Mouse (Mus musculus) midbrain, embryonic 15.5 days (tissue): Measurements from ENCODE around the gene Sema4c. TPM values are rescaled to one million over a fixed set of nuclear protein-coding genes. Genes with fewer than 3 reads are reported as not detected.

Experiments
- ATAC-seq: fragments of 200-750 bp; cut with Nextera tagmentation; replicated peaks from 2 replicates; pipeline ENCODE4 v1.8.0; 2017; ENCODE audit warnings: moderate TSS enrichment
- H3K27ac ChIP-seq: fragments of 300-500 bp; sonication (generic); 2 replicates; pipeline ENCODE4 v1.5.1; 2015; ENCODE audit warnings: mild to moderate bottlenecking, inconsistent platforms
- H3K27me3 ChIP-seq: fragments of 300-500 bp; sonication (generic); replicated peaks from 2 replicates; pipeline ENCODE4 v1.6.1; 2015; ENCODE audit warnings: inconsistent platforms
- H3K36me3 ChIP-seq: fragments of 300-500 bp; sonication (generic); replicated peaks from 2 replicates; pipeline ENCODE4 v1.6.1; 2015; ENCODE audit warnings: inconsistent platforms
- H3K4me1 ChIP-seq: fragments of 300-500 bp; sonication (generic); 2 replicates; pipeline ENCODE4 v1.6.1; 2015; ENCODE audit warnings: inconsistent platforms
- H3K4me2 ChIP-seq: fragments of 300-500 bp; sonication (generic); 2 replicates; pipeline ENCODE4 v1.6.1; 2015; ENCODE audit warnings: inconsistent platforms, mild to moderate bottlenecking, moderate library complexity
- H3K4me3 ChIP-seq: fragments of 300-500 bp; sonication (generic); 2 replicates; pipeline ENCODE4 v1.5.1; 2015; ENCODE audit warnings: mild to moderate bottlenecking, inconsistent platforms
- H3K9ac ChIP-seq: fragments of 300-500 bp; sonication (generic); 2 replicates; pipeline ENCODE4 v1.6.1; 2015; ENCODE audit warnings: mild to moderate bottlenecking, inconsistent platforms
- H3K9me3 ChIP-seq: fragments of 300-500 bp; sonication (generic); 2 replicates; pipeline ENCODE4 v1.6.1; 2016; ENCODE audit warnings: inconsistent platforms
- WGBS: fragments of 180-500 bp; shearing (Covaris S2); methylation state at CpG from one replicate; pipeline ENCODE4 v1.1.7; 2015; ENCODE audit warnings: mixed read lengths; 5-methylcytosine and 5-hydroxymethylcytosine counted together
- polyA plus RNA-seq: library from polyadenylated mRNA; unstranded; fragments of >200 nt; fragmentation: Nextera tagmentation; extraction: Ambion mirVana; gene quantifications from 2 replicates; pipeline ENCODE4 v1.2.1, GENCODE M21; 2015

Gene Sema4c
- polyA plus RNA-seq, 1 experiment from 2014 or later, result 34.3 TPM

- Histone ChIP-seq H3K27me3 (no peaks in the 10 kb centered on the region), H3K9ac (no peak overlapping the region), H3K9me3 (no peaks in the 10 kb centered on the region), H3K4me2 (no peak overlapping the region), H3K4me3 (no peak overlapping the region), H3K4me1 (peaks cover 52% of the 10 kb centered on the region), H3K36me3 (peaks cover 49% of the 10 kb centered on the region), H3K27ac (no peak overlapping the region)
- 77% methylated on average over 20 of the region's 20 CpGs for WGBS
- ATAC-seq, result no peak
These were observed 7.9 kb downstream of the Sema4c start for GRCm38 (mm10) chr1:36550075-36550863.

- Histone ChIP-seq H3K4me3 (no peak overlapping the region), H3K9ac (no peak overlapping the region), H3K4me2 (no peak overlapping the region), H3K36me3 (peaks cover 49% of the 10 kb centered on the region), H3K9me3 (no peaks in the 10 kb centered on the region), H3K27me3 (no peaks in the 10 kb centered on the region), H3K27ac (no peak overlapping the region), H3K4me1 (peaks cover 44% of the 10 kb centered on the region)
- 88% methylated on average over 18 of the region's 18 CpGs for WGBS
- ATAC-seq, result no peak
These were observed 8.7 kb downstream of the Sema4c start for GRCm38 (mm10) chr1:36549491-36549890.

DNA sequence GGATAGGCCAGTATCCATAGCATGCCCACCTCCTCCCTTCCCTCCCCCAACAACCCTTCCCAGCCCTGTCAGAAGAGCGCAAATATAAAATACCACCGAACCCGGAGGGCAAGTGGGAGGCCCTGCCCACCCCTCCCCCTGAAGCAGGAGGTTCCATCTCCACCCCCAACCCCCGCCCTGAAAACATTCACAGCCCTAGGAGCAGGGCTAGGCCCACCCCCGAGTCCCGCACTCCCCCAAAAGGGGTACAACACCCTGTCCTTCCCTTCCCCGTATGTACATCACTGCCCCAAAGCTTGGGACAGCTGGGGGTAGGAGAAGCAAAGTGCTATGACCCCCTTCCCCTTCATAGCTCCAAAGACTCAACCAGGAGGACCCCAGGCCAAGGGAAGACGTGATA lies 9.4 kb downstream of the Sema4c start:
- H3K4me1 ChIP-seq, result peaks cover 37% of the 10 kb centered on the region
- H3K4me3 ChIP-seq, result no peak overlapping the region
- H3K36me3 ChIP-seq, result peaks cover 46% of the 10 kb centered on the region
- no peak overlapping the region for H3K27ac ChIP-seq
- H3K9me3 ChIP-seq, result no peaks in the 10 kb centered on the region
- H3K4me2 ChIP-seq, result no peak overlapping the region
- no peak for ATAC-seq
- H3K9ac ChIP-seq, result no peak overlapping the region
- no peaks in the 10 kb centered on the region for H3K27me3 ChIP-seq
- WGBS, result 56% methylated on average over 8 of the region's 8 CpGs

GRCm38 (mm10) chr1:36547981-36548598 lies 10.1 kb downstream of the Sema4c start:
- no peaks in the 10 kb centered on the region for H3K27me3 ChIP-seq
- peak overlapping the region; percentile 78 for H3K27ac ChIP-seq
- ATAC-seq, result no peak

GRCm38 (mm10) chr1:36546888-36547471 lies 11.2 kb downstream of the Sema4c start, which contains the start of gene Ankrd39:
Gene Ankrd39, minus strand, starts transcription at chr1:36547445.
- Histone ChIP-seq H3K27ac (peak within 1 kb of the TSS; percentile 78), H3K4me3 (peak within 1 kb of the TSS; percentile 66), H3K36me3 (peaks cover 28% of the 10 kb centered on the region), H3K4me1 (peaks cover 35% of the 10 kb centered on the region), H3K9ac (peak within 1 kb of the TSS; percentile 70), H3K27me3 (no peaks in the 10 kb centered on the region), H3K9me3 (no peaks in the 10 kb centered on the region), H3K4me2 (peak within 1 kb of the TSS; percentile 60)
- WGBS, result under 1% methylated on average over 43 of the region's 43 CpGs
- ATAC-seq, result peak; percentile 95

More at GRCm38 (mm10) chr1:36547981-36548598, 10.1 kb downstream of the Sema4c start:
- peaks cover 35% of the 10 kb centered on the region for H3K4me1 ChIP-seq
- H3K4me3 ChIP-seq, result no peak overlapping the region
- H3K9ac ChIP-seq, result peak overlapping the region; percentile 29
- WGBS, result 28% methylated on average over 9 of the region's 9 CpGs
- 0 out of 2 replicates have a peak overlapping the region, but pooled peaks have one; percentile 21 for H3K4me2 ChIP-seq
- no peaks in the 10 kb centered on the region for H3K9me3 ChIP-seq
- peaks cover 39% of the 10 kb centered on the region for H3K36me3 ChIP-seq

DNA sequence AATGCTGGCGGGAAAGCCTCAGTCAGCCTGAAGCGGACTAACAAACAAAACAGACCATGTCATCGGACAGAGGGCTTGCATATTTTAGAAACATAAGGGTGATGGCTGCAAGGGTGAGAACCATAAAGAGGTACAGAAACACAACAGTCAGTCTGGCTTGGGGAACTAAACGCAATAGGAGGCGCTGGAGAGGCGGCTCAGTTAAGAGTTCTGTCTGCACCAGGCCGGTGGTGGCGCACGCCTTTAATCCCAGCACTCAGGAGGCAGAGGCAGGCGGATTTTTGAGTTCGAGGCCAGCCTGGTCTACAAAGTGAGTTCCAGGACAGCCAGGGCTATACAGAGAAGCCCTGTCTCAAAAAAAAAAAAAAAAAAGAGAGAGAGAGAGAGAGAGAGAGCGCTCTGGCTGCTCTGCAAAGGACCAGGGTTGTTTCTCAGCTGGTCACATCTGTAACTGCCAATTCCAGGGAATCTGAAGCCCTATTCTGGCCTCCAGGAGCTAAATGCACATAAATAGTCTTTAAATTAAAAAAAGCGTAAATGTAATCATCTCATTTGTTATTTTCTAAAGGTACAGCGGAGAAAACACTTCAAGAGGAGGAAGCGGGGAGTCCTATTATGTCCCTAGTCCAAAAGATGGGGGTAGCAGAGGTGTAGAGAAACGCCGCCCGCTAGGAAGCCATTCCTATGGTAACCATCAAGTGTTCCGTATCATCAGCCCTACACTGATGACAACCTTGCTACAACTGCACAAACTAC lies 12.1 kb downstream of the Sema4c start:
- Histone ChIP-seq H3K4me1 (peaks cover 35% of the 10 kb centered on the region), H3K36me3 (peaks cover 26% of the 10 kb centered on the region), H3K4me3 (peak overlapping the region; percentile 66), H3K9me3 (no peaks in the 10 kb centered on the region), H3K27me3 (no peaks in the 10 kb centered on the region), H3K9ac (peak overlapping the region; percentile 70; the same call in 1 of the 2 replicates), H3K27ac (no peak overlapping the region), H3K4me2 (peak overlapping the region; percentile 60)
- WGBS, result 67% methylated on average over 19 of the region's 19 CpGs
- no peak for ATAC-seq

DNA sequence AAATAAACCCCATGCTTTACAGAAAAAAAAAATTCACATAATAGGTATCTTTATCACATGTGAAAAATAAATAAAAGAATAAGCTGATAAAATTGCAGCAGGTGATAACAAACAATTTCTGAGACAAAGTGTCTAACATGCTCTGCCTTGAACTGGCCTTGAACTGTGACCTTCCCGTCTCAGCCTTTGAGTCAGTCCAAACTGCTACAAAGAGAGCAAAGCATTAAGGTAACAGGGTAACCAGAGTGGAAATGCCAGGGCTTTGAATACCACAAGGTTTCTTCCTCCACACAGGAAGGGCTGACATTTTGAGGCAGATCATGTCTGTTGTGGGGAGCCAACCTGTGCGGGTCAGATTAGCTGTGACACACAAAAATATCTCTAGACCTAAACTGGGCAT lies 12.8 kb downstream of the Sema4c start:
- H3K4me2 ChIP-seq, result no peak overlapping the region
- 79% methylated on average over 2 of the region's 2 CpGs for WGBS
- H3K9ac ChIP-seq, result no peak overlapping the region

GRCm38 (mm10) chr1:36542925-36543324 lies 15.2 kb downstream of the Sema4c start:
- Histone ChIP-seq H3K4me3 (no peak overlapping the region), H3K4me2 (no peak overlapping the region), H3K36me3 (peaks cover 19% of the 10 kb centered on the region; the same call in 1 of the 2 replicates), H3K27me3 (no peaks in the 10 kb centered on the region), H3K27ac (no peak overlapping the region), H3K9me3 (no peaks in the 10 kb centered on the region), H3K4me1 (peaks cover 19% of the 10 kb centered on the region), H3K9ac (no peak overlapping the region)
- ATAC-seq, result no peak
- WGBS, result 95% methylated on average over 9 of the region's 9 CpGs

More for the DNA sequence above, 12.8 kb downstream of the Sema4c start:
- ATAC-seq, result no peak
- Histone ChIP-seq H3K4me1 (peaks cover 35% of the 10 kb centered on the region), H3K4me3 (no peak overlapping the region), H3K27ac (no peak overlapping the region), H3K27me3 (no peaks in the 10 kb centered on the region), H3K9me3 (no peaks in the 10 kb centered on the region), H3K36me3 (peaks cover 21% of the 10 kb centered on the region)

GRCm38 (mm10) chr1:36541844-36542243 lies 16.3 kb downstream of the Sema4c start:
- 91% methylated on average over 16 of the region's 16 CpGs for WGBS
- no peaks in the 10 kb centered on the region for H3K27me3 ChIP-seq
- no peak overlapping the region for H3K9ac ChIP-seq
- no peak overlapping the region for H3K27ac ChIP-seq
- H3K36me3 ChIP-seq, result peaks cover 23% of the 10 kb centered on the region; the same call in 1 of the 2 replicates
- ATAC-seq, result no peak
- peaks cover 12% of the 10 kb centered on the region for H3K4me1 ChIP-seq
- no peak overlapping the region for H3K4me3 ChIP-seq
- no peak overlapping the region for H3K4me2 ChIP-seq
- H3K9me3 ChIP-seq, result no peaks in the 10 kb centered on the region

DNA sequence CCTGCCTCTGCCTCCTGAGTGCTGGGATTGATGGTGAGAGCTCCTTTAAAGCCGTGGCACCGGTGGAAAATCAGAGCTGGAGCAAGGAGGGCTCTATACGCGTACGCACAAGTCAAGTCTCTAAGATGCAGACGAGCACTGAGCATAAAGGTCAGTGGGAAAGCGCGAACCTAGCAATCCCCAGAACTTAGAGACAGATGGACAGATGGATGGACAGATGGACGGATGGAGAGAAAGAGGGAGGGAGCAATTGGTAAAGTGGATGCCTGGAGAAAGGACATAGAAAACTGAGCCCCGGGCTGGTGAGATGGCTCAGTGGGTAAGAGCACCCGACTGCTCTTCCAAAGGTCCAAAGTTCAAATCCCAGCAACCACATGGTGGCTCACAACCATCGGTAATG lies 17.3 kb downstream of the Sema4c start:
- ATAC-seq, result no peak
- Histone ChIP-seq H3K27ac (no peak overlapping the region), H3K4me2 (no peak overlapping the region), H3K9me3 (no peaks in the 10 kb centered on the region), H3K36me3 (peaks cover 23% of the 10 kb centered on the region; the same call in 1 of the 2 replicates), H3K9ac (no peak overlapping the region), H3K27me3 (no peaks in the 10 kb centered on the region), H3K4me1 (peaks cover 4% of the 10 kb centered on the region; the same call in 1 of the 2 replicates), H3K4me3 (no peak overlapping the region)
- 94% methylated on average over 12 of the region's 12 CpGs for WGBS

DNA sequence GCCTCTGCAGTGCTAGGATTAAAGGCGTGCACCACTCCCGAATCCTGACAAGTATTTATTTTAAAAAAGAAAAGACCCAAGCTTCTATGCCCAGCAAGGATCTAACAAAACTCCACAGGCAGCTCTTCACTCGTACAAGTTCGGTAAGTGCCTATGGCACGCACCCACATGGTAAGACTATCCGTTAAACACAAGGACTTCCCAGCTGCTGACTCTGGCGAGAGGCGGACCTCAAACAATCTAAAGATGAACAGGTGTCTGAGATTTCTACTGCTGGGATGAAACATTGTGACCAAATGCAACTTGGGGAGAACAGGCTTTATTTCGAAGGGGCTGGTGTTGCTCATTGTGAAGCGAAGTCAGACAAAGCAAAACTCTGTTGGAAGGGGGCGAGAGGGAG lies 18.0 kb downstream of the Sema4c start:
- Histone ChIP-seq H3K36me3 (peaks cover 23% of the 10 kb centered on the region; the same call in 1 of the 2 replicates), H3K9ac (no peak overlapping the region), H3K4me1 (no peaks in the 10 kb centered on the region), H3K27me3 (no peaks in the 10 kb centered on the region), H3K27ac (no peak overlapping the region), H3K4me3 (no peak overlapping the region), H3K4me2 (no peak overlapping the region), H3K9me3 (no peaks in the 10 kb centered on the region)
- ATAC-seq, result no peak
- 91% methylated on average over 11 of the region's 11 CpGs for WGBS

GRCm38 (mm10) chr1:36539186-36539585 lies 19.0 kb downstream of the Sema4c start, which contains the start of gene Gm42417:
Gene Gm42417, minus strand, starts transcription at chr1:36539429.
- Histone ChIP-seq H3K4me2 (no peak within 1 kb of the TSS), H3K9ac (no peak within 1 kb of the TSS), H3K4me3 (no peak within 1 kb of the TSS), H3K4me1 (no peaks in the 10 kb centered on the region), H3K27ac (no peak within 1 kb of the TSS), H3K9me3 (no peaks in the 10 kb centered on the region), H3K27me3 (no peaks in the 10 kb centered on the region), H3K36me3 (peaks cover 23% of the 10 kb centered on the region; the same call in 1 of the 2 replicates)
- ATAC-seq, result no peak
- 72% methylated on average over 9 of the region's 9 CpGs for WGBS
